Mouse (Mus musculus): Measurements from ENCODE around the gene Atmin. TPM values are rescaled to one million over a fixed set of nuclear protein-coding genes. Genes with fewer than 3 reads are reported as not detected.

Gene Atmin
- polyA plus RNA-seq, 1 experiment = 32.6 TPM

DNA sequence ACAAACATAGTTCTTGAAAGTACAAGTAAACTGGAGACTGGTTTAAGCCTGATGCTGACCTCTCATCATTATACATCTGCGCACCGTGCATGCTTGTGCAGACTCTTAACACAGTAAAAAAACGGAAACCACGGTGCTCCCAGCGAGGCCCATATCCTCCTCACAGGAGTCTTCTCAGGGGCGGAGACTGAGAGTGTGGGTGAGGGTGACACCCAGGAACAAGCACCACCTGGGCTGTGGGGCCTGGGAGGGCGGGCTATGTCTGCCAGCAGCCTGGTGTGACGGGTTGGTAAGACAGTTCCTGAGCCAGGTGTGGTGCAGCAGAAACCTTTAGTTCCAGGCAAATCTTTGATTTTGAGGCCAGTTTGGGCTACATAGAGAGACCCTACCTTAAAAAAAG is 9.2 kb downstream of the Atmin start:
- no peak for DNase-seq (ENCODE audit: low read depth)
- no peak for TF ChIP-seq CTCF (IDR thresholded peaks at IDR 0.05; ENCODE audit: borderline replicate concordance, extremely low read depth, insufficient read depth, insufficient read length)
- no peak for TF ChIP-seq POLR2A (IDR thresholded peaks at IDR 0.05; ENCODE audit: borderline replicate concordance, extremely low read depth, insufficient read depth, insufficient read length, poor library complexity, severe bottlenecking)

DNA sequence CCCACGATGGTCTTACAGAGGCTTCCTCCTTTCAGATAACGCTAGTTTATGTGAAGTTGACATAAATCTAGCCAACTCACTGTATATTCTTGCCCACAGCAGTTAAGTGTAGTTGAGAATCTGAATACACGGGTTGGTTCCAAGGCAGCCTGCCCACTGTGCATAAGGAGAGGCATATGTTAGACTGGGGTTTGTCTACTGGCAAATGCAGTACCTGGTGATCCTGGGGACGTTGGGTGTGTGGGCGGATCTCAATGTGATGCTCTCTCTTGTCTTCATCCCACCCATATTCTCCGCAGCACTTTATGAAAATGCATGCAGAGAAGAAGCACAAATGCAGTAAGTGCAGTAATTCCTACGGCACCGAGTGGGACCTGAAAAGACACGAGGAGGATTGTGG is 11.2 kb downstream of the Atmin start:
- no peak for TF ChIP-seq POLR2A (IDR thresholded peaks at IDR 0.05; ENCODE audit: borderline replicate concordance, extremely low read depth, insufficient read depth, insufficient read length, poor library complexity, severe bottlenecking)
- no peak for TF ChIP-seq CTCF (IDR thresholded peaks at IDR 0.05; ENCODE audit: borderline replicate concordance, extremely low read depth, insufficient read depth, insufficient read length)
- DNase-seq (ENCODE audit: low read depth) = no peak

- no peak for TF ChIP-seq POLR2A (IDR thresholded peaks at IDR 0.05; ENCODE audit: borderline replicate concordance, extremely low read depth, insufficient read depth, insufficient read length, poor library complexity, severe bottlenecking)
- no peak for TF ChIP-seq CTCF (IDR thresholded peaks at IDR 0.05; ENCODE audit: borderline replicate concordance, extremely low read depth, insufficient read depth, insufficient read length)
- no peak for DNase-seq (ENCODE audit: low read depth)
Observed at GRCm38 (mm10) chr8:116969531-116969930, 26.3 kb downstream of the Atmin start.

DNA sequence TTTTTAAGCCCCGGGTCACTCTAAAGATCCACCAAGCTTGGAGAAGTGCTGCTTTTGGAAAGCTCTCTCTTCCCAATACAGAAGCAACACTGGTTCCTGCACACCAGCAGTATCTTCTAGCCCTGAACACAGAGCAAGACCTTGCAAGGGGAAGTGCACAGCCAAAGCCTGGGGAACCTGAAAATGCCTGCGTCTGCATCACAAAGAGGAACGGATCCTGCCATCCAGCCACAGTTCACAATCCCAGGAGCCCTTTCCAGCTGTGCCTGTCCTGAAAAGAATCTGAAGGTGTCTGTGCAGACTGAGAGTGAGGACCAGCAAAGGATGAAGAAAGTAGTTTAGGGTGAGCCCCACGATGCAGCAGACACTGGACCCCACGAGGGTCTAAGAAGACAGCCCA is 31.9 kb downstream of the Atmin start:
- TF ChIP-seq CTCF (IDR thresholded peaks at IDR 0.05; ENCODE audit: borderline replicate concordance, extremely low read depth, insufficient read depth, insufficient read length) = no peak
- TF ChIP-seq POLR2A (IDR thresholded peaks at IDR 0.05; ENCODE audit: borderline replicate concordance, extremely low read depth, insufficient read depth, insufficient read length, poor library complexity, severe bottlenecking) = no peak
- no peak for DNase-seq (ENCODE audit: low read depth)

DNA sequence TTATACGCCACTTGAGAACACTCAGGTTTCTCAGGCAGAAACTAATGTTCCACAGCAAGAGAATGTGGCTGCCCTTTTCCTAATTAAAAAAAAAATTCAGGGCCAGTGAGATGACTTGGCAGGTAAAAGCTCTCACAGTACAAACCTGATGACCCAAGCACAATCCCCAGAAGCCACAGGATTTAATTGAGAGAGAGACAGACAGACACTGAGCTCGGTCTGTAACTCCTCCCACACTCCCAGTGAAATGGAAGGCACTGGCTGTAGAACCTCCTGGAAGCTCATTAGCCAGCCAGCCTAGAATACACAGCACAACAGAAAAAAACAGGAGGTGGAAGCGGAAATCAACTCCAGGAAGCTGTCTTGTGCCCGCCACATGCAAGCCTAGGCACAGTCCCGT is 32.4 kb downstream of the Atmin start:
- peak; percentile 8 for DNase-seq (ENCODE audit: low read depth)
- TF ChIP-seq POLR2A (IDR thresholded peaks at IDR 0.05; ENCODE audit: borderline replicate concordance, extremely low read depth, insufficient read depth, insufficient read length, poor library complexity, severe bottlenecking) (no peak), CTCF (IDR thresholded peaks at IDR 0.05; ENCODE audit: borderline replicate concordance, extremely low read depth, insufficient read depth, insufficient read length) (no peak)

- TF ChIP-seq POLR2A (IDR thresholded peaks at IDR 0.05; ENCODE audit: borderline replicate concordance, extremely low read depth, insufficient read depth, insufficient read length, poor library complexity, severe bottlenecking) (no peak), CTCF (IDR thresholded peaks at IDR 0.05; ENCODE audit: borderline replicate concordance, extremely low read depth, insufficient read depth, insufficient read length) (no peak)
- peak; percentile 25 for DNase-seq (ENCODE audit: low read depth)
Observed at GRCm38 (mm10) chr8:116978052-116978451, 34.9 kb downstream of the Atmin start.

DNA sequence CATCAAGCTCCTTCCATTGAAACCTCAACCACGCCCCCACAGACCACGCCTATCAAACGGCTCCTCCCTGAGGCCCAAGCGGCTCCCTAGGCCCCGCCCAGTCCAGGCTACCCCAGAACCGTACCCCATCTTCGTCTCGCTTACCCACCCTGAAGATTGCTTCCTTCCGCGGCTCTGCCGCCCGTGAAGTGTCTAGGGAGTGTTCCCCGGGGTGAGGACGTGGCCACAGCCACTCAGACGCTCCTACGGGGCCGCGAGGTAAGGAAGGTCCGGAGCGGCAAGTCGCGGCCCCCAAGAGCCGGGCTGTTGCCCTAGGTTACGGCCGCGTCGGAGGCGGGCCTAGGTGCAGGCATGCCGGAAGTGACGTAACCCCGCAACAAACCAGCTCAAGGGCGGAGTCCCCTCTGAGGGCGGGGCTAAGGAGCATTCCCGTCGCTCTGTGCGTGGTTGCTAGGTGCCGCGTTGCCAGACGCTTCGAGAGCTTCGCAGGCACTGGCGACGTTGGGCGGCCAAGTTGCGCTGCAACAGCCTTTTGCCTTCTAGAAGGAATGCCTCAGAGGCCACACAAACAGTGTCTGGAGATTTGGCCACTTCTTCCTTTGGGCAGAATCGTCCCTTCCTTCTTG is 35.6 kb downstream of the Atmin start, which contains the start of gene 1700030J22Rik:
Gene 1700030J22Rik (minus strand): TSS at position 329 of the 626 bp plus-strand sequence.
- TF ChIP-seq POLR2A (IDR thresholded peaks at IDR 0.05; ENCODE audit: borderline replicate concordance, extremely low read depth, insufficient read depth, insufficient read length, poor library complexity, severe bottlenecking) (no peak; the same call in 1 of the 2 replicates), CTCF (IDR thresholded peaks at IDR 0.05; ENCODE audit: borderline replicate concordance, extremely low read depth, insufficient read depth, insufficient read length) (no peak)
- peak; percentile 99 for DNase-seq (ENCODE audit: low read depth)

DNA sequence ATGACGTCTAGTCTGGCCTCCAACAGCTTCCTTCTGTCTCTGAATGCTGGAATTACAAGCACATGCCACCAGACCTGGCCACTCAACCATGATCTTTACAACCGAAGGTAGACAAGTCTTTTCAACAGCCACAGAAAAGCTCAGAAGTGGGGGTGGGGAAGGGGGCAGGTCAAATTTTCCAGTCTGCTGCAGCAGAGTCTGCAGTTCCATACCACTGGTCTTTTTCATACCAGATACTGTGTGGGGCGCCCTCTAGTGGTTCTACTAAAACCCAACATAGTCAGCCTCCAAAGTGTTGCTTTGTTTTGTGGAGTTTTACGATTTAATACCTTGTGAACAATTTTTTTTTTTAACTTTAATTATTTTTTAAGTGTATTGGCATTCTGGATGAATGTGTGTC is 36.9 kb downstream of the Atmin start:
- peak; percentile 76 for DNase-seq (ENCODE audit: low read depth)
- TF ChIP-seq POLR2A (IDR thresholded peaks at IDR 0.05; ENCODE audit: borderline replicate concordance, extremely low read depth, insufficient read depth, insufficient read length, poor library complexity, severe bottlenecking) (no peak), CTCF (IDR thresholded peaks at IDR 0.05; ENCODE audit: borderline replicate concordance, extremely low read depth, insufficient read depth, insufficient read length) (peak; percentile 70; the same call in 1 of the 2 replicates)

DNA sequence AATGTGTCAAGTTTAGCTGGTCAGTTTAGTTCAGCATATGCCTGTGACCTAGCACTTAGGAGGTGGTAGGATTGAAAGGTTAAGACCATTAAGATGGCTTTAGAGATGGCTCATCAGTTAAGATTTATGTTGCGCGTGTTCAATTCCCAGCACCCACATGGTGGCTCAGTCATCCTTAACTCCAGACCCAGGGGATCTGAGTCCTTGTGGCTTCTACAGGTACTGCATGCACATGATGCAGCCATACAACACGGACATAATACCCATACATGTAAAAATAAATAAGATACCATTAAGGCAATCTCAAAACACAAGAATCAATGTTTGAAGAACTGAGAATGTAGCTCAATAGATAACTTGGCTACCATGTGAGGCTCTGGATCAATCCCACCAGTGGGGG is 46.6 kb downstream of the Atmin start:
- TF ChIP-seq POLR2A (IDR thresholded peaks at IDR 0.05; ENCODE audit: borderline replicate concordance, extremely low read depth, insufficient read depth, insufficient read length, poor library complexity, severe bottlenecking) (no peak), CTCF (IDR thresholded peaks at IDR 0.05; ENCODE audit: borderline replicate concordance, extremely low read depth, insufficient read depth, insufficient read length) (peak; percentile 10; the same call in 1 of the 2 replicates)
- no peak for DNase-seq (ENCODE audit: low read depth)

- TF ChIP-seq CTCF (IDR thresholded peaks at IDR 0.05; ENCODE audit: borderline replicate concordance, extremely low read depth, insufficient read depth, insufficient read length) (no peak), POLR2A (IDR thresholded peaks at IDR 0.05; ENCODE audit: borderline replicate concordance, extremely low read depth, insufficient read depth, insufficient read length, poor library complexity, severe bottlenecking) (no peak)
- DNase-seq (ENCODE audit: low read depth) = no peak
Observed at GRCm38 (mm10) chr8:116991241-116991640, 48.0 kb downstream of the Atmin start.

GRCm38 (mm10) chr8:116992176-116992971 is 49.2 kb downstream of the Atmin start:
- peak; percentile 39 for DNase-seq (ENCODE audit: low read depth)
- TF ChIP-seq POLR2A (IDR thresholded peaks at IDR 0.05; ENCODE audit: borderline replicate concordance, extremely low read depth, insufficient read depth, insufficient read length, poor library complexity, severe bottlenecking) (no peak), CTCF (IDR thresholded peaks at IDR 0.05; ENCODE audit: borderline replicate concordance, extremely low read depth, insufficient read depth, insufficient read length) (no peak)
